Mouse (Mus musculus) retina, postnatal 7 days (tissue): Measurements from ENCODE around the gene Agr3.

Experiments used
- DNase-seq: peaks from one replicate; pipeline ENCODE4 v3.0.0-alpha.2; 2012; ENCODE audit warnings: low read depth, low spot score

Agr3 gene

GRCm38 (mm10) chr12:35925402-35925801, at the start of gene Agr3:
TSS of gene Agr3 (plus strand) at chr12:35925620.
- no peak for DNase-seq

- no peak for DNase-seq
Observed at GRCm38 (mm10) chr12:35884892-35885558, 40.4 kb upstream of the Agr3 start.

- DNase-seq, result no peak
Observed at GRCm38 (mm10) chr12:35889383-35889782, 36.0 kb upstream of the Agr3 start.

- no peak for DNase-seq
Observed at GRCm38 (mm10) chr12:35890756-35891155, 34.7 kb upstream of the Agr3 start.

GRCm38 (mm10) chr12:35894304-35894900, 31.0 kb upstream of the Agr3 start:
- DNase-seq, result no peak

- DNase-seq, result peak; percentile 67
Observed at GRCm38 (mm10) chr12:35895875-35896763, 29.3 kb upstream of the Agr3 start.

- no peak for DNase-seq
Observed at GRCm38 (mm10) chr12:35896764-35897282, 28.6 kb upstream of the Agr3 start.

- no peak for DNase-seq
Observed at GRCm38 (mm10) chr12:35910632-35911031, 14.8 kb upstream of the Agr3 start.

GRCm38 (mm10) chr12:35915813-35916212, 9.6 kb upstream of the Agr3 start:
- DNase-seq, result no peak

- no peak for DNase-seq
Observed at GRCm38 (mm10) chr12:35916467-35916866, 9.0 kb upstream of the Agr3 start.

GRCm38 (mm10) chr12:35918031-35918430, 7.4 kb upstream of the Agr3 start:
- no peak for DNase-seq

GRCm38 (mm10) chr12:35927804-35928203, 2.4 kb downstream of the Agr3 start:
- no peak for DNase-seq

- no peak for DNase-seq
Observed at GRCm38 (mm10) chr12:35932816-35933215, 7.4 kb downstream of the Agr3 start.

GRCm38 (mm10) chr12:35951757-35952156, 26.3 kb downstream of the Agr3 start:
- no peak for DNase-seq

GRCm38 (mm10) chr12:35957235-35957634, 31.8 kb downstream of the Agr3 start:
- DNase-seq, result no peak

- DNase-seq, result no peak
Observed at GRCm38 (mm10) chr12:35966098-35966767, 40.8 kb downstream of the Agr3 start.

- DNase-seq, result no peak
Observed at GRCm38 (mm10) chr12:35966768-35967141, 41.3 kb downstream of the Agr3 start.

GRCm38 (mm10) chr12:35975898-35976297, 50.5 kb downstream of the Agr3 start:
- DNase-seq, result no peak

GRCm38 (mm10) chr12:35977633-35978246, 52.3 kb downstream of the Agr3 start:
- DNase-seq, result no peak

GRCm38 (mm10) chr12:35979625-35980024, 54.2 kb downstream of the Agr3 start:
- DNase-seq, result no peak

- DNase-seq, result no peak
Observed at GRCm38 (mm10) chr12:35981732-35982360, 56.4 kb downstream of the Agr3 start.
